Mouse (Mus musculus): Measurements from ENCODE around the gene Spc24.
"Not testable (repeated sequence)": the region's sequence is repeated elsewhere in the genome, so short reads cannot be mapped to it uniquely, and the experiment has no call there.

Gene Spc24

GRCm38 (mm10) chr9:21760155-21761088 lies at the start of gene Spc24:
Spc24 (minus strand) TSS chr9:21760303.
- peak; percentile 92 for DNase-seq (ENCODE audit: low spot score)

GRCm38 (mm10) chr9:21808561-21808960 lies 48.5 kb upstream of the Spc24 start:
- DNase-seq (ENCODE audit: low spot score) = no peak

GRCm38 (mm10) chr9:21806976-21807375 lies 46.9 kb upstream of the Spc24 start:
- no peak for DNase-seq (ENCODE audit: low spot score)

- no peak for DNase-seq (ENCODE audit: low spot score)
Measured at GRCm38 (mm10) chr9:21806363-21806762, 46.3 kb upstream of the Spc24 start.

GRCm38 (mm10) chr9:21803986-21804644 lies 44.0 kb upstream of the Spc24 start:
- DNase-seq (ENCODE audit: low spot score) = peak; percentile 80

GRCm38 (mm10) chr9:21801591-21801990 lies 41.5 kb upstream of the Spc24 start:
- no peak for DNase-seq (ENCODE audit: low spot score)

- no peak for DNase-seq (ENCODE audit: low spot score)
Measured at GRCm38 (mm10) chr9:21801121-21801520, 41.0 kb upstream of the Spc24 start.

GRCm38 (mm10) chr9:21799010-21799350 lies 38.9 kb upstream of the Spc24 start:
- DNase-seq (ENCODE audit: low spot score) = no peak

GRCm38 (mm10) chr9:21798345-21799009 lies 38.4 kb upstream of the Spc24 start, which contains the start of gene Kank2:
Kank2 (minus strand) TSS chr9:21798744.
- DNase-seq (ENCODE audit: low spot score) = peak; percentile 78

- DNase-seq (ENCODE audit: low spot score) = peak; percentile 62
Measured at GRCm38 (mm10) chr9:21797921-21798344, 37.8 kb upstream of the Spc24 start.

- DNase-seq (ENCODE audit: low spot score) = no peak
Measured at GRCm38 (mm10) chr9:21796919-21797318, 36.8 kb upstream of the Spc24 start.

- DNase-seq (ENCODE audit: low spot score) = no peak
Measured at GRCm38 (mm10) chr9:21796259-21796658, 36.2 kb upstream of the Spc24 start.

GRCm38 (mm10) chr9:21795579-21795978 lies 35.5 kb upstream of the Spc24 start:
- no peak for DNase-seq (ENCODE audit: low spot score)

GRCm38 (mm10) chr9:21794925-21795324 lies 34.8 kb upstream of the Spc24 start:
- DNase-seq (ENCODE audit: low spot score) = no peak

- no peak for DNase-seq (ENCODE audit: low spot score)
Measured at GRCm38 (mm10) chr9:21794344-21794834, 34.3 kb upstream of the Spc24 start.

GRCm38 (mm10) chr9:21793507-21793906 lies 33.4 kb upstream of the Spc24 start:
- DNase-seq (ENCODE audit: low spot score) = not testable (repeated sequence)

GRCm38 (mm10) chr9:21792644-21793043 lies 32.5 kb upstream of the Spc24 start:
- DNase-seq (ENCODE audit: low spot score) = peak; percentile 43

GRCm38 (mm10) chr9:21791861-21792260 lies 31.8 kb upstream of the Spc24 start:
- peak; percentile 66 for DNase-seq (ENCODE audit: low spot score)

- DNase-seq (ENCODE audit: low spot score) = no peak
Measured at GRCm38 (mm10) chr9:21788234-21788633, 28.1 kb upstream of the Spc24 start.

- peak; percentile 58 for DNase-seq (ENCODE audit: low spot score)
Measured at GRCm38 (mm10) chr9:21787654-21788053, 27.6 kb upstream of the Spc24 start.

GRCm38 (mm10) chr9:21786906-21787305 lies 26.8 kb upstream of the Spc24 start:
- DNase-seq (ENCODE audit: low spot score) = no peak

- not testable (repeated sequence) for DNase-seq (ENCODE audit: low spot score)
Measured at GRCm38 (mm10) chr9:21786309-21786708, 26.2 kb upstream of the Spc24 start.

Data from ovary, adult 18-20 months (tissue).